Comparison of ENCODE assay signal across 6 mouse cellular contexts in the genomic region with DNA sequence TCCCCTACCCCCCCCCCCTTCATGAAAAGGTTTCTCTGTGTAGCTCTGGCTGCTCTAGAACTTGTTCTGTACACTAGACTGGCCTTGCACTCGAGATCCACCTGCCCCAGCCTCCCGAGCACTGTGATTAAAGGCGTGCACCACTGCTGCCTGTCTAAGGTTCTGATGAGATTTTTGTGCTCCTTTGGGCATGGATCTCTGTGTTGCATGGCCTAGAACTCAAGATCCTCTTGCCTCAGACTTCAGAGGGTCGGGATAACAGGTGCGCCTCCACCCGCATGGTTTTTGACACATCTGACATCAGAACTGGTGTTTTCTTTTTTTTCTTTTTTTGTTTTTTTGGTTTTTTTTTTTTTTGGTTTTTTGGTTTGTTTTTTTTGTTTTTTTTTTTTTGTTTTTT.
"Had no signal": no experiment of that assay in that cellular context is flagged by ENCODE, and none has a peak within 500 bp of the region (broad histone marks: within the 10 kb centered on the region; RNA-seq: fewer than 3 reads in every experiment).

No protein-coding gene starts in this region.

- DNase-seq: kidney, postnatal 14 days; layer of hippocampus, postnatal 36 days; lung, embryonic 14.5 days; lung, postnatal 10 days; lung, postnatal 4 days; retina, postnatal 1 day had no signal
